Mouse (Mus musculus) C2C12 (cell line): ENCODE data around the gene Dnaja4. TPM values are rescaled to one million over a fixed set of nuclear protein-coding genes. Genes with fewer than 3 reads are reported as not detected.

ENCODE experiments used
- H3K27me3 ChIP-seq: one replicate; pipeline ENCODE4 v1.6.1; 2011; ENCODE audit not compliant: control insufficient read depth, insufficient read depth, insufficient read length
- H3K36me3 ChIP-seq: one replicate; pipeline ENCODE4 v1.6.1; 2011; ENCODE audit not compliant: control insufficient read depth, insufficient read depth
- H3K4me3 ChIP-seq: one replicate; pipeline ENCODE4 v1.5.1; 2011; ENCODE audit warnings: mild to moderate bottlenecking, control low read depth; ENCODE audit not compliant: poor library complexity, insufficient read depth, severe bottlenecking
- H3K79me2 ChIP-seq: one replicate; pipeline ENCODE4 v1.6.1; 2011; ENCODE audit not compliant: control insufficient read depth, insufficient read depth
- H3K79me3 ChIP-seq: one replicate; pipeline ENCODE4 v1.6.1; 2011; ENCODE audit warnings: low read depth, control low read depth
- H3ac ChIP-seq: one replicate; pipeline ENCODE3; 2011; ENCODE audit warnings: low read depth; ENCODE audit not compliant: control insufficient read depth, insufficient read length
- CEBPB ChIP-seq: IDR thresholded peaks from one replicate; pipeline ENCODE4 v1.6.1; 2011; ENCODE audit warnings: low read depth, mild to moderate bottlenecking, control low read depth, moderate library complexity
- CTCF ChIP-seq: IDR thresholded peaks from one replicate; pipeline ENCODE4 v1.5.1; 2011; ENCODE audit not compliant: control insufficient read depth, insufficient read depth, insufficient read length
- FOSL1 ChIP-seq: IDR thresholded peaks from one replicate; pipeline ENCODE4 v1.8.0; 2011; ENCODE audit warnings: mild to moderate bottlenecking, low read length; ENCODE audit not compliant: poor library complexity, insufficient read depth, severe bottlenecking
- MAX ChIP-seq: IDR thresholded peaks from one replicate; pipeline ENCODE4 v1.6.1; 2011; ENCODE audit warnings: mild to moderate bottlenecking, control low read depth
- MYOD1 ChIP-seq: IDR thresholded peaks from one replicate; pipeline ENCODE4 v1.6.1; 2011; ENCODE audit warnings: low read depth; ENCODE audit not compliant: control insufficient read depth, insufficient read length
- MYOG ChIP-seq: IDR thresholded peaks from one replicate; pipeline ENCODE4 v1.6.1; 2011; ENCODE audit not compliant: control insufficient read depth, insufficient read length; ENCODE audit errors: extremely low read depth
- USF1 ChIP-seq: IDR thresholded peaks from one replicate; pipeline ENCODE4 v1.6.1; 2011; ENCODE audit warnings: low read depth, mild to moderate bottlenecking, control low read depth, moderate library complexity
- polyA plus RNA-seq: library from polyadenylated mRNA; unstranded; fragments of >200 nt; fragmentation: generic; extraction: Trizol; gene quantifications from one replicate; pipeline ENCODE4 v1.2.1, GENCODE M21; 2012; ENCODE audit warnings: missing spikeins

Gene Dnaja4
- polyA plus RNA-seq, 1 experiment: 7.1 TPM

GRCm38 (mm10) chr9:54699087-54699344 is 343 bp downstream of the Dnaja4 start:
- Histone ChIP-seq H3ac (peak overlapping the region; percentile 81), H3K27me3 (no peaks in the 10 kb centered on the region), H3K79me3 (no peaks in the 10 kb centered on the region), H3K79me2 (no peaks in the 10 kb centered on the region), H3K4me3 (peak overlapping the region; percentile 34), H3K36me3 (no peaks in the 10 kb centered on the region)
- TF ChIP-seq MYOD1 (no peak), CTCF (no peak), MAX (no peak), MYOG (no peak), CEBPB (no peak), FOSL1 (no peak), USF1 (no peak)

- no peaks in the 10 kb centered on the region for H3K79me3 ChIP-seq
- H3K79me2 ChIP-seq: no peaks in the 10 kb centered on the region
- no peaks in the 10 kb centered on the region for H3K36me3 ChIP-seq
- no peaks in the 10 kb centered on the region for H3K27me3 ChIP-seq
- no peak for TF ChIP-seq MAX
- peak overlapping the region; percentile 81 for H3ac ChIP-seq
- H3K4me3 ChIP-seq: peak overlapping the region; percentile 34
Measured at GRCm38 (mm10) chr9:54699345-54700173, 886 bp downstream of the Dnaja4 start.

DNA sequence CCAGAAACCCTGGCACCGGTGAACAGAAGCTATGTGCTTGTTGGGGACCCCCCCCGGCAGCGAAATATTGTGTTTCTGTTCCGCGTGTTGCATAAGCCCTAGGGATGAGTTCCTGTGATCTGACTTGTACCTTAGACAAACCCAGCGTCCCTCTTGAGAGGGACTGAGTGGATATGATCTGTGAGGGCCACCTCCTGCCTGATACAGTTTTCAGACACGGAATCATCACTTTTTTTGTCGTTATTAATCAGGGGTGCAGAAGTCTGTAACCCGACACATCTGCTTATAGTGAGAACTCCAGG is 1.5 kb downstream of the Dnaja4 start:
- Histone ChIP-seq H3K36me3 (no peaks in the 10 kb centered on the region), H3K4me3 (peak overlapping the region; percentile 34), H3K79me2 (no peaks in the 10 kb centered on the region), H3K27me3 (no peaks in the 10 kb centered on the region), H3ac (peak overlapping the region; percentile 81), H3K79me3 (no peaks in the 10 kb centered on the region)
- TF ChIP-seq CEBPB: no peak
- no peak for TF ChIP-seq MYOD1

DNA sequence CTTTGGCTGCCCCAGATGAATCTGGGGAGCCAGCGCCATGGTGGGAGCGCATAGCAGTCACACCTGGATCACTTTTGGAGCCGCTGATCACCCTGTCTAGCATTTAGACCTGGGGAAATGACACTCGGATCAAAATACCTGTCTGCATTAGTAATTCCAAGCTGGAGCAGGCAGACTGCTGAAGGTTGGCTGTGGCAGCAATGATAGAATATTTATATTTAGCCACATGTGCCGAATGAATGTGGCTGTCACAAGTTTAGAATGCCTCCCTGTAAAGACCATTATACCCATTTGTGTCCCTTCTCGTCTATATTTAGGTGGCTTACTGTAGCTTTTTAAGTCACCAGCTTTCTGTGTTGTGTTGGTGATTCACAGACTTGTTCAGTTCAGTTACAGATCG is 2.1 kb downstream of the Dnaja4 start:
- H3K79me2 ChIP-seq: no peaks in the 10 kb centered on the region
- no peak overlapping the region for H3K4me3 ChIP-seq
- no peaks in the 10 kb centered on the region for H3K79me3 ChIP-seq
- no peaks in the 10 kb centered on the region for H3K27me3 ChIP-seq
- no peaks in the 10 kb centered on the region for H3K36me3 ChIP-seq
- no peak overlapping the region for H3ac ChIP-seq
- TF ChIP-seq CEBPB (no peak), MYOG (no peak), MYOD1 (no peak), CTCF (no peak), MAX (no peak), USF1 (no peak), FOSL1 (no peak)

DNA sequence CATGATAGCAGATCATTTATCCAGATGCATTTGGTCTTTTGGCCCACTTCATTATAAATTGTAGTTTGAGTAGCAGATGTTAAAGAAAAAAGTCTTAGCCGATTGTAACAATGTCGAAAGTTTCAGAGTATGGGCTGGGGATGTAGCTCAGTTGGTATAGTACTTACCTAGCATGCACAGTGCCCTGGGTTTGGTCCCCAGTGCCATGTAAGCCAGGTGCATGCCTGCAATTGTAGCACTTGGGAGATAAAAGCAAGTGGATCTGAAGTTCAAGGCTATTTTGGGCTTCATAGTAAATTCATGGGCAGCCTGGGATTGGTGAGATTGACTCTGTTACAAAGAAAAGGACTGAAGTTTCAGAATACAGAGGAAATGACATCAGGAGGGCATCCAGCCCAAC is 3.9 kb downstream of the Dnaja4 start:
- no peaks in the 10 kb centered on the region for H3K27me3 ChIP-seq
- no peaks in the 10 kb centered on the region for H3K79me2 ChIP-seq
- H3K4me3 ChIP-seq: no peak overlapping the region
- no peak overlapping the region for H3ac ChIP-seq
- no peak for TF ChIP-seq MYOG
- TF ChIP-seq USF1: no peak
- no peak for TF ChIP-seq CEBPB
- no peak for TF ChIP-seq CTCF
- no peak for TF ChIP-seq MAX
- TF ChIP-seq MYOD1: no peak
- TF ChIP-seq FOSL1: no peak
- H3K36me3 ChIP-seq: no peaks in the 10 kb centered on the region
- no peaks in the 10 kb centered on the region for H3K79me3 ChIP-seq

DNA sequence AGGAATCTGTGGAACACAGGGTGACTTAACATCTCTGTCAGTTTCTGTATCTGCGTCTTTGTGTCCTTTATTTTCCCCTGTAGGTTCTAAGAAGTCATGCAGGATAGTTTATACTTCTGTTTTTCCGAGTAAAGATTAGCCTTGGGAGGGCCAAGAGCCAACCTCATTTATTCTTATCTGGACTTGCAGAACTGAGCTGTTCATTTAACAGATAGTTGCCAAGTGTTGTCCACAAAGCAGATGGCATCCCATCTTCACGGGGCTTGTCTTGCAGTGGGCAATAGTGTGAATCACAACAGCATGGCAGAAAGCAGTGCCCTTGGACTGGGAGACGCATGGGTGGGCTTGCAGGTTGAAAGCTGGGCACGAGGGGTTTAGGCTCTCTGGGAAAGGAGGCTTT is 5.7 kb downstream of the Dnaja4 start:
- TF ChIP-seq USF1 (no peak), CTCF (no peak), MYOD1 (no peak), CEBPB (no peak), MYOG (no peak), FOSL1 (no peak)
- no peaks in the 10 kb centered on the region for H3K36me3 ChIP-seq
- no peak overlapping the region for H3K4me3 ChIP-seq
- H3ac ChIP-seq: no peak overlapping the region
- H3K27me3 ChIP-seq: no peaks in the 10 kb centered on the region
- H3K79me3 ChIP-seq: no peaks in the 10 kb centered on the region
- no peaks in the 10 kb centered on the region for H3K79me2 ChIP-seq
